Mouse (Mus musculus) midbrain, embryonic 14.5 days (tissue): ENCODE data around the gene Senp3. TPM values are rescaled to one million over a fixed set of nuclear protein-coding genes. Genes with fewer than 3 reads are reported as not detected.

Experiments used
- ATAC-seq: fragments of 200-750 bp; cut with Nextera tagmentation; 2 replicates; pipeline ENCODE4 v1.8.0; 2017; ENCODE audit warnings: moderate number of reproducible peaks, moderate library complexity; ENCODE audit not compliant: low FRiP score, low TSS enrichment
- DNase-seq: peaks from one replicate; pipeline ENCODE4 v3.0.0-alpha.2; 2015
- H3K27ac ChIP-seq: fragments of 300-500 bp; sonication (generic); replicated peaks from 2 replicates; pipeline ENCODE4 v1.5.1; 2014; ENCODE audit warnings: mild to moderate bottlenecking, low read depth, low read length, moderate library complexity
- H3K27me3 ChIP-seq: fragments of 300-500 bp; sonication (generic); 2 replicates; pipeline ENCODE4 v1.6.1; 2014; ENCODE audit warnings: low read length, control low read depth, mixed read lengths; ENCODE audit not compliant: control insufficient read depth, insufficient read depth
- H3K36me3 ChIP-seq: fragments of 300-500 bp; sonication (generic); 2 replicates; pipeline ENCODE4 v1.6.1; 2014; ENCODE audit warnings: low read length, control low read depth; ENCODE audit not compliant: control insufficient read depth, insufficient read depth
- H3K4me1 ChIP-seq: fragments of 300-500 bp; sonication (generic); 2 replicates; pipeline ENCODE4 v1.6.1; 2014; ENCODE audit warnings: mild to moderate bottlenecking, antibody characterized with exemption, low read length, control low read depth; ENCODE audit not compliant: control insufficient read depth, insufficient read depth
- H3K4me2 ChIP-seq: fragments of 300-500 bp; sonication (generic); 2 replicates; pipeline ENCODE4 v1.6.1; 2014; ENCODE audit warnings: mild to moderate bottlenecking, low read length, moderate library complexity
- H3K4me3 ChIP-seq: fragments of 300-500 bp; sonication (generic); replicated peaks from 2 replicates; pipeline ENCODE4 v1.5.1; 2014; ENCODE audit warnings: low read depth, low read length
- H3K9ac ChIP-seq: fragments of 300-500 bp; sonication (generic); replicated peaks from 2 replicates; pipeline ENCODE4 v1.6.1; 2014; ENCODE audit warnings: mild to moderate bottlenecking, low read length, moderate library complexity
- H3K9me3 ChIP-seq: fragments of 300-500 bp; sonication (generic); 2 replicates; pipeline ENCODE4 v1.6.1; 2016; ENCODE audit warnings: low read length, control low read depth, mixed read lengths; ENCODE audit not compliant: control insufficient read depth
- WGBS: fragments of 180-500 bp; shearing (Covaris S2); extraction: QIAGEN DNeasy Blood & Tissue Kit; methylation state at CpG from one replicate; pipeline ENCODE4 v1.1.7; 2014; 5-methylcytosine and 5-hydroxymethylcytosine counted together
- polyA plus RNA-seq: library from polyadenylated mRNA; unstranded; fragments of >200 nt; fragmentation: Nextera tagmentation; extraction: Ambion mirVana; gene quantifications from 2 replicates; pipeline ENCODE4 v1.2.1, GENCODE M21; 2014

Gene Senp3
- polyA plus RNA-seq, 1 experiment from 2014 or later: 103 TPM

DNA sequence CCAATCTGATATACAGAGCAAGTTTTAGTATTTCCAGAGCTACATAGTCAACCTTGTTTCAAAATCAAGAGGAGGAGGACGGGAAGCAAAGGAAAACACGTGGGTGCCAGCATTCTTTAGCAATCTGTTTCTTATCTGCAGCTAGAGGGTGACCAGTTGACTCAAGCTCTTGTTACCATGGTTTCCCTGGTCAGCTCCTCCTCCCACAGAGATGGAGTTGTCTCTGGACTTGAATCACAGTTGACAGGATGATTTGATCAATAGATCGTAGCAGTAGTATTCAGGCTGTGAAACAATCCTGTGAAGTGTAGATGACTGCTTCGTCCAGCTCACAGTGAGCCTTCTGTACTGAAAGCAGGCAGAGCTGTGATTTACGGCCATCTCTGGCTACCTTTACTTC, 34.0 kb upstream of the Senp3 start:
- H3K27ac ChIP-seq: no peak overlapping the region
- no peaks in the 10 kb centered on the region for H3K36me3 ChIP-seq
- H3K4me1 ChIP-seq: no peaks in the 10 kb centered on the region
- 19% methylated on average over 5 of the region's 5 CpGs for WGBS
- no peaks in the 10 kb centered on the region for H3K27me3 ChIP-seq
- no peak overlapping the region for H3K4me3 ChIP-seq
- DNase-seq: no peak
- no peak overlapping the region for H3K9ac ChIP-seq
- H3K9me3 ChIP-seq: no peaks in the 10 kb centered on the region
- ATAC-seq: no peak
- H3K4me2 ChIP-seq: no peak overlapping the region

DNA sequence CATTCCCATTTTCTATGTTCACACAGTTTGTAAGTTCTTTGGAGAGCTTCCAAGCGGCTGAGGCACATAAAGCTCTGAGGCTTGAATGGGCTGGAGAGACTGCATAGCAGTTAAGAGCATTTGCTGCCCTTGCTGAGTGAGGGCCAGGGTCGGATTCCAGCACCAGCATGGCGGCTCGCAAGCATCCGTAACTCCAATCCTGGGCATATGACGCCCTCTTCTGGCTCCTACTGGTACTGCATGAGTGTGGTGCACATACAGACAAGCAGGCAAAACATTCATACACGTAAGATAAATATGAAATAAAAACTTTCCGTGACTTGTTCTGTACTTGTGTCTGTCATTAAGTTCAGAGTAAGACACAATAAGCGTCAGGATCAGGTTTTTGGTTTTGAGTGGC, 33.6 kb upstream of the Senp3 start:
- 59% methylated on average over 9 of the region's 9 CpGs for WGBS

DNA sequence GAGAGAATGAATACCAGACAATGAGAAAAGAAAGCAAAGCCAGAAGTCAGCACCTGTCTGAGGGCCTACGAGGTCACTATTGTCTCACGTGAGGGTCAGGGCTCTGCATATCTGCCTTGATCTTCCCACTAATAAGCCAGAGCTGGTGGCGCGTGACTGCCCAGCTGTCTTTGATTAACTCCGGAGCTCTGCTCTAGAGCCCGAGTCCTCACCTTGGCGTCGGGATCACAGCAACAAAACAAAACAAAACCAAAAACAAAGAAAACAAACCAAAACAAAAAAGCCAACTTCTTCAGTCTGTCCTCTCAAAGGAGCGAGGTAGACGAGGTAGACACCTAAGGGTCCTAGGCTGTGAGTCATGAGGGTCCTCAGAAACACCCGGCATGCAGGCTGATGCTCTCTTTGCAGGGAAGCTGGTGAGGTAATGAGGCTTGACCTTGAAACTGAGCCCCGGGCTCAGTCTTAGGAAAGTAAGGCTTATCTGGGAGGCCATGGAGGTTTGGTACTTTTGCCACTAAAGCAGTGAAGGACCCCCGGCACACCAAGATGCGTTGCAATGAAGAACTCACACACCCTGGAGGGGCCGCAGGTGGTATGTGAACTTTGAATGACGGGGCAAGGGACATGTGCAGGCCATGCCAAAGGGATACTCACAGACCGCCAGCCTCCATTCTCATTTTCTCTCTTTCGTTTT, 32.9 kb upstream of the Senp3 start:
- Histone ChIP-seq H3K27ac (no peak overlapping the region), H3K27me3 (no peaks in the 10 kb centered on the region), H3K4me2 (no peak overlapping the region), H3K36me3 (no peaks in the 10 kb centered on the region), H3K4me1 (no peaks in the 10 kb centered on the region), H3K4me3 (no peak overlapping the region), H3K9ac (no peak overlapping the region), H3K9me3 (no peaks in the 10 kb centered on the region)
- WGBS: 68% methylated on average over 18 of the region's 18 CpGs
- no peak for DNase-seq
- no peak for ATAC-seq

More for the DNA sequence above, 33.6 kb upstream of the Senp3 start:
- no peaks in the 10 kb centered on the region for H3K27me3 ChIP-seq
- no peaks in the 10 kb centered on the region for H3K4me1 ChIP-seq
- ATAC-seq (no peak), DNase-seq (no peak)
- H3K4me2 ChIP-seq: no peak overlapping the region
- H3K9ac ChIP-seq: no peak overlapping the region
- H3K4me3 ChIP-seq: no peak overlapping the region
- no peaks in the 10 kb centered on the region for H3K36me3 ChIP-seq
- H3K9me3 ChIP-seq: no peaks in the 10 kb centered on the region
- no peak overlapping the region for H3K27ac ChIP-seq

DNA sequence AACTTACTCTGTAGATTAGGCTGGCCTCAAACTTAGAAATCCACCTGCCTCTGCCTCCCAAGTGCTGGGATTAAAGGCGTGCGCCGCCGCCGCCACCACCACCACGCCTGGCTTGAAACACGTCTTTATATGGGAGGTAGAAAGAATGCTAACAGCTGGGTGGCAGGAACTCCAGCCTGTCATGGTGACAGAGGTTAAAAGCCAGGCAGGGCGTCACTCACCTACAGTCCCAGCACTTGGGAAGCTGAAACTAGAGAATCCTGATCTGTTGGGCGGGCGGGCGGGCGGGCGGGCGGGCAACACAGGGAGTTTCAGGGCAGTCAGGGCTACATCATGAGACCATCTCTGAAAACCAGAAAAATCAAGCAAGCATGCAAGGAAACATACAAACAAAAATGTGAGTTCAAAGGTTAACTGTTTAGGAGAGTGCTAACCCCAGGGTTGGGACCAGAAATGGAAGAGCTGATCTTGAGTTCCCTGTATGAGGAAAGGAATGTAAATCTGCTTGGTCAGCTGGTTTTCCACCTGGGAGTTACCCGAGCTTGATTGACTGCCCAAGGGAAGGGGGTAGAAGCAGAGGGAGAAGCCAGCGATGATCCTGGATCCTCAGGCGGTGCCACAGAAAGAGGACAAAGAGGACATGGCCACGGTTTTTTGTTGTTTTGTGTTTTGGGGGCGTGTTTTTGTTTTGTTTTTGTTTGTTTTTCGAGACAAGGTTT, 31.2 kb upstream of the Senp3 start:
- DNase-seq: no peak
- Histone ChIP-seq H3K36me3 (no peaks in the 10 kb centered on the region), H3K4me3 (no peak overlapping the region), H3K9ac (no peak overlapping the region), H3K27me3 (no peaks in the 10 kb centered on the region), H3K27ac (no peak overlapping the region), H3K4me1 (no peaks in the 10 kb centered on the region), H3K9me3 (no peaks in the 10 kb centered on the region), H3K4me2 (no peak overlapping the region)
- ATAC-seq: no peak
- WGBS: 86% methylated on average over 20 of the region's 20 CpGs

DNA sequence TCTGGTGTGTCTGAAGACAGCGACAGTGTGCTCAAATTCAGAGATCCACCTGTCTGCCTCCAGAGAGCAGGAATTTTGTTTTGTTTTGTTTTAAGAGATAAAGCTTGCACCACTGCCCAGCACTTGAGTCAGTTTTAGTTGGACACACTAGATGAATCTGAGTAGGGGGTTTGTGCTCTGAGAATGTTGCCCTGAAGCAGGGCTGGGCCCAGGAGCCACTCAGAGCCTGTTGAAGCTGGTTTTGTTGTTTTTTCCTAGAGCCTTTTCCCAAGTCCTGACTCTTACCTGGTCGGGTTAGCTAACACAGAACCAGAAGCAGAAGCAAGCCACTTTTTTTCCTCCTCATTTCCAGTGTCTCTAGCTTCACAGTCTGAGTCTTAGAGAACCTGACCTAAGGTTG, 29.2 kb upstream of the Senp3 start:
- Histone ChIP-seq H3K9me3 (no peaks in the 10 kb centered on the region), H3K27me3 (no peaks in the 10 kb centered on the region), H3K4me3 (no peak overlapping the region), H3K9ac (no peak overlapping the region), H3K4me2 (no peak overlapping the region), H3K36me3 (no peaks in the 10 kb centered on the region), H3K4me1 (no peaks in the 10 kb centered on the region), H3K27ac (no peak overlapping the region)
- ATAC-seq: no peak
- no peak for DNase-seq
- WGBS: 76% methylated on average over 2 of the region's 2 CpGs

DNA sequence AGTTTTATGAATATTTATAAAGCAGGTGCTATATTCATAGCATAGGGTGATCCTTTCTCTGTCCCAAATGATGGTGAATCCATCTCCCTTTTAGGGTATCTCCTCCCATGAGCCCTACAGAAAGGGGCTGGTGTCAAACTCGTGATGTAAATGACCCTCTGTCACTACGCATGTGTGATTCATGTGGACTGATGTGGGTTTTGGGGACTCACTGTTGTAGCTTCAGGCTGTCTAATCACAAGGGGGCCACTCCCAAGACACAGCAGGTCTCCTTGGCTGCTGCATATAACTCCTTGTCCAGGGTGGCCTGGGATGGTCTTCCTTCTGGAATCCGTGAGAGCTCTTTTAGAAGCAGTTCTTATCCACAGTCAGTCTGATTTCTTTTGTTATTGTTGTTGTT, 28.6 kb upstream of the Senp3 start:
- no peak overlapping the region for H3K4me2 ChIP-seq
- H3K27ac ChIP-seq: no peak overlapping the region
- WGBS: 74% methylated on average over 3 of the region's 3 CpGs
- H3K9ac ChIP-seq: no peak overlapping the region
- H3K9me3 ChIP-seq: no peaks in the 10 kb centered on the region
- no peaks in the 10 kb centered on the region for H3K36me3 ChIP-seq
- no peaks in the 10 kb centered on the region for H3K27me3 ChIP-seq
- DNase-seq (no peak), ATAC-seq (no peak)
- H3K4me3 ChIP-seq: no peak overlapping the region
- H3K4me1 ChIP-seq: no peaks in the 10 kb centered on the region

DNA sequence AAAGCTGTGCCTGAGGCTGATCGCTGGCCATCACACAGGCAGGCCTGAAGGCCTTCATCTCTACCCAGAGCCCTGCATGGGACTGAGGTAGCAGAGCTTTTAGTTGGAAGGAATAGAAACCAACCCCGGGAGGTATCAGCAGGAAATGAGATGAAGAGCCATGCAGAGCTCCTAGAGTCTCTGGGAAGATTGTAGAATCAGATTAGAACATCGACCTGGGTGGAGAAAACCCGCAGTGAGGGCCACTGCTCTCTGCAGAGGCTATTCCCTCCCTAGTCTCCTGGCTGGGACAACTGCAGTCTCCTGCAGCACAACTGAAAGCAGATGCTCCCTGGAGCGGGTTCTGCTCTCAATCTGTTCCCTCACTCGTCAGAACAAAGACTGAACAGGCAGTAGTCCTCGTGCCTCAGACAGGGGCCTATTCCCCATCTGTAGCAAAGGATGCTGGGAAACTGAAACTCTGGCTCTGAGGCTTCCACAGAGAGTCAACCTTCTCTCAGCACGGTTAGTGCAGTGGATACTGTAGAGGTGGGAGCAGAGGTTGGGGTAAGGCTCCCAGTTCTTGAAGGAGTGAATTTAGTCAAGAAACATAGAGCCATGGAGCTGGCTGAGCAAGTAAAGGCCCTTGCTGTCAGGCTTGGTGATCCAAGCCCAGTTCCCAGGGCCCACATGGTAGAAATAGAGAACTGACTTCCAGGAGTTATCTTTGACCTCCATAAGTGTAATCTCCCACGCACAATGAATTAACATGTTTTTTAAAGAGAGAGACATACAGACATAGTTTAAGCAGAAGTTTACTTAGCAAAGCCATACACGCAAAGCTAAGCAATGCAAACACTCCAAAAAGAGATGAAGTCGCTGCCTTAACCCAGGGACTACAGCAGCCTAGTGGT, 27.9 kb upstream of the Senp3 start:
- H3K27me3 ChIP-seq: no peaks in the 10 kb centered on the region
- no peak overlapping the region for H3K4me3 ChIP-seq
- WGBS: 53% methylated on average over 11 of the region's 11 CpGs
- H3K9ac ChIP-seq: no peak overlapping the region
- ATAC-seq (no peak), DNase-seq (no peak)
- H3K4me1 ChIP-seq: no peaks in the 10 kb centered on the region
- H3K27ac ChIP-seq: no peak overlapping the region
- H3K36me3 ChIP-seq: no peaks in the 10 kb centered on the region
- no peaks in the 10 kb centered on the region for H3K9me3 ChIP-seq
- no peak overlapping the region for H3K4me2 ChIP-seq

DNA sequence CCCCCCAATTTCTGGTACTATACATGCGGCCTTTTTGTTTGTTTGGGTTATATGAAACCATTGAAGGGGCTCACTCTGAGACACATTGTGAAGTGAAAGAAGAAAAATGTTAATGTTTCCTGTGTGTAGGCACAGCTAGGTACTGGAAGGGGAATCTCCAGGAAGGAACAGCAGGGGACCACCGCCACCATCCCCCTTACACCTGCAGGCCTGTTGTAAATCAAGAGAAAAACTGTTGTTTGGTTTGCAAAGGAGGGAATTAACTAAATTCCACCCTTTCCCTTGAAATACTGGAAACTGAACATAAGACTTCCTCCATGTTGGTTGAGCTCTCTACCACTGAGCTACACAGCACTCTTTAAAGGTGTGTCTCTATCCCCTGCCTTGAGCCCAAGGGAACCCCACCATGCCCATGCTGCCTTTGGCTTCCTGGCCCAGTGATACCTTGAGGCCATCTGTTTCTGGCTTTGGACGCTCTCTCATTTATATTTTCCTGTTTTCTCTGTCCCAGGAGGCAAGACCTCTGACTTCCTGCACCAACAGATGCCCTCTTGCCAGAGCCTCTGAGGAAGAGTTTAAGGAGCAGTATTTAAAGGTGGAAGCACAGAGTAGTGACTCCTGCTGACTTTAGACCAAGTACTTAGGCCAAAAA, 26.9 kb upstream of the Senp3 start:
- ATAC-seq (no peak), DNase-seq (no peak)
- WGBS: 86% methylated on average over 3 of the region's 3 CpGs

More for the DNA sequence above, 26.9 kb upstream of the Senp3 start:
- Histone ChIP-seq H3K27ac (no peak overlapping the region), H3K27me3 (no peaks in the 10 kb centered on the region), H3K9me3 (no peaks in the 10 kb centered on the region), H3K4me3 (no peak overlapping the region), H3K9ac (no peak overlapping the region), H3K4me1 (no peaks in the 10 kb centered on the region), H3K4me2 (no peak overlapping the region), H3K36me3 (no peaks in the 10 kb centered on the region)
